Mouse (Mus musculus): ENCODE data around the gene Zdhhc24.

The Zdhhc24 gene

DNA sequence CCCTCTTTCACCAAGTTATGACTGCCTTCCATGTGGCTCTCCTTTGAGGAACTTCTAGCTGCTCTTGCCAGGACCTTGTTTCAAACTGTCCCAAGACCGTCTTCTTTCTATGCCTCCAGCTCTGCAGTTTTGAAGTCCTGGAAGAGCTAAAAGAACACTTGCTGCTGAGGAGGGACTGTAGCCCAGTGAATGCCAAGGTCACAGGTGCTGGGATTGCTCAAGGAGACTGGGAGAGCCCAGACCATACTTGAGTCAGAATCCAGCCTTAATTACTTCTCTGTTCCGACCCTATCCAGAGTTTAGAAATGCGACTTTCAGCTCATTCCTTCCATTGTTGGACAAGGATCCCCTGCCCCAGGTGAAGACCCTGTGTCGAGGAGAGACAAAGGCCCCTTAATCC lies 22.5 kb upstream of the Zdhhc24 start:
- TF ChIP-seq GATA4 (IDR thresholded peaks at IDR 0.05; ENCODE audit: insufficient replicate concordance, low read length), result no peak

DNA sequence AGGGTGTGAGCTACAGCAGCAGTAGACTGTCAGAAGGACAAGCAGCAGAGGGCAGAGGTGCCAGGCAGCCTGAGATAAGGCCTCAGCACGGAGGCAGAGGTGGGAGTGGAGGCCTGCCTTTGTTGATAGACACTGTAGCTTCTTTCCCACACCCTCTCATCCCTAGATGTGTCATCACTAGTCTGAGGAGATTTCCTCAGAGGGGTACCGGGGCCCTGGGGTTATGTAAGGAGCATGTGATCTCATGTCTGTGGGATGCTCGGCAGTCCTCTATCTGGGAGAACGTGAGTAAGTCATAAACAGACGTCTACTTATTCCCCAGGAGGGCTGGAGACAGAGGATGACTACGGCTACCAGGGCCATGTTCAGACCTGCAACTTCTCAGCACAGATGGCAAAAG lies 19.4 kb upstream of the Zdhhc24 start:
- TF ChIP-seq GATA4 (IDR thresholded peaks at IDR 0.05; ENCODE audit: insufficient replicate concordance, low read length), result no peak

DNA sequence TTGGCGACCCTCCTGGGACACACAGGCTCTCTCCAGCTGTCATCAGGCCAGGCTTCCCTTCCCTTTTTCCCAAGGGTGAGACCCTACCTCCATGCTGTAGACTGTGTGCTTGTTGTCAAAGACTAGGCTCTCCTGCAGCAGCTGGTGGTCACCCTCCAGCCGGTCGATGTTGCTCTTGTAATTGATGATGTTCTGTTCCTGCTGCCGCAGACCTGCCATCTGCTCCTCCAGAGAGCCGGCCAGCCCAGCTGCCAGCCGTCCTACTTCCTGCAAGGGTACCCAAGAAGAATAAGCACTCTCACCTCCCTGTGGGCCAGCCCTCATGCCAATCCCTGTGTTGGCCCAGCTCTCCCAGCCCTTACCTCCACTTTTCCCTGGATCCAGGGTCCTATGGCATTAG lies 15.4 kb upstream of the Zdhhc24 start:
- no peak for TF ChIP-seq GATA4 (IDR thresholded peaks at IDR 0.05; ENCODE audit: insufficient replicate concordance, low read length)

DNA sequence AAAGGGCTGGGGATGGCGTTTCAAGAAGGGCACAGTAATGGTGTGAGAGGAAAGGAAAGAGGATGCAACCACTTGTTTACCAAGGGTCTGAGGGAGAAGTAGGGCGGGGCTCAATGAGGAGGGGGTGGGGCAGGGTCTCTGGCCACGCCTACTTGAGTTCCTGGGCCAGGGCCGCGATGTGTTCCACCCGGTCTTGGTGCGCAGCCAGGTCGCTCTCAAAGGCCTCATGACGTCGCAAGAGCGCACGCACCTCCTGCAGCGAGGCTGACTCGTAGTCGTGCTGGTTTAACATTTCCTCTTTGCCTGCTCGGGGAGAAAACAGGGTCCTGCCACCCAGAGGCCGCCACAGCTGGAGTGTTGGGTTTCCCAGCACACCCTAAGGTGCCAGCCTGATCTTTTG lies 13.3 kb upstream of the Zdhhc24 start:
- TF ChIP-seq GATA4 (IDR thresholded peaks at IDR 0.05; ENCODE audit: insufficient replicate concordance, low read length), result no peak

DNA sequence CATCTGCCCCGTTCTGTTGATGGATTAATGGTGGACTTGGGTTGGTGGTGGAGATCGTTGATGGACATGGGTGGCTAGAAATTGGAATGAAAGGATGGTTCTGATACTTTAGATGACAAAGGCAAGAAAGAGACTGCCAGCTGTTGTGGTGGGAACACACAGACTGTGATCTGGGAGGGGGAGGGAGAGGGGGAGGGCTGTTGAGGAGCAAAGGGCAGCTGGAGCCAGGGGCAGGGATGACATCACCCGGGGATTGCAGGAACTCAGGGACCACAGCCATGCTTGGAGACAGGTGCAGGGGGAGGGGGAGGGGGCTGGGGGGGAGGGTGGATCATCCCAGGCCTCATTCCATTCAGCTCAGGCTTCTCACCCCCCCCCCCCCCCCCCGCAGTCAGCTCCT lies 2.2 kb upstream of the Zdhhc24 start:
- no peak for TF ChIP-seq GATA4 (IDR thresholded peaks at IDR 0.05; ENCODE audit: insufficient replicate concordance, low read length)

DNA sequence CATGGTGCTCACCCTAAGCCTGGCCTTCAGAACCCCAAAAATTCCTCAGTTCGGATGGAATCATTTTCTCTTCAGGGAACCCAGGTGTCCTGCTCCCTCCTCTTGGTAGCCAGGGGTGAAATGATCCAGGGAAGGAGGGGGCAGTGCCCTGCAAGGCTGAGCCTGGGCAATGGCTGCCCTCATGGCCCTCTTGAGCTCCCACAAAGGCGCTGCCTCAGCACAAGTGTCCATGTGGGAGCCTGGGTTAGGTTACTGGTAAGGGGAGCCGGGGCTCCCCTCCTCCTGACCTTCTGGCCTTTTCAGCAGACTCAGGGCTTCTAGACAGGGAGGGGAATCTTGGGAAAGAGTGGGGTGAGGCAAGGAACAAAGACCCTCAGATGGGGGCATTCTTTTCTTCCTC lies 1.7 kb upstream of the Zdhhc24 start:
- TF ChIP-seq GATA4 (IDR thresholded peaks at IDR 0.05; ENCODE audit: insufficient replicate concordance, low read length), result no peak

DNA sequence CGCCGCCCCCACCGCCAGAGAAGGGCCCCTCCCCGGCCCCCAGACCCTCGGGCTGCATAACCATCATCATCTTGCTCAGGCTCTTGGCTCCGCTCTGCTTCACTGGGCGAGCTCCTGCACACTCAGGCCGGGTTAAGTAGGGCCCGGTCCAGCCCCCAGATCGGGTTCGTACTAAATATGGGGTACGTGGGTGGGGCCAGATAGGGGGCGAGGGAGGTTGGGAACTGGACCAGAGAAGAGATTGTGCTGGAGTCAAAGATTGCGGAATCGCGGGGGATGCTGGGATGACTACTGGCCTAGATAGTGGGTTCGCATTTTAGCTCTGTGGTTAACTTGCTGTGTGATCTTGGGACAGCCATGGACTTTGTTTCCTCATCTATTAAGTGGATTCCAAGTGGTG lies 683 bp upstream of the Zdhhc24 start, which contains the start of gene Actn3:
Gene Actn3, minus strand, starts transcription at position 125 of the 400 bp plus-strand sequence.
- no peak for TF ChIP-seq GATA4 (IDR thresholded peaks at IDR 0.05; ENCODE audit: insufficient replicate concordance, low read length)

DNA sequence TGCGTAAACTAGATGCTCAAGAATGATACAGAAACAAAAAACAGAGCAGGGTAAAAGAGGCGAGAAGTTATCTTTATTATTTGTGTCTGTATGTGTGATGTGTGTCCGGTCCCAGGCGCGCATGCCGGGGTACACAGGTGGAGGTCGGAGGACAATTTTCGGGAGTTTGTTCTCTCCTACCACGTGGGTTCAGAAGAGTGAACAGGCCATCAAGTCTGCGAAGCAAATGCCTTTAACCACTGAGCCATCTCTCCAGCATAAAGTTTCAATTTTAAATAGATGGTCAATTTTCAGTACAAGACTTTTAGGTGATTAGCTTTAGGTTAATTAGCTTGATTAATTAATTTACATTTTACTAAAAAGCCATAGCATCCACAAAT lies 846 bp downstream of the Zdhhc24 start:
- TF ChIP-seq GATA4 (IDR thresholded peaks at IDR 0.05; ENCODE audit: insufficient replicate concordance, low read length), result no peak

DNA sequence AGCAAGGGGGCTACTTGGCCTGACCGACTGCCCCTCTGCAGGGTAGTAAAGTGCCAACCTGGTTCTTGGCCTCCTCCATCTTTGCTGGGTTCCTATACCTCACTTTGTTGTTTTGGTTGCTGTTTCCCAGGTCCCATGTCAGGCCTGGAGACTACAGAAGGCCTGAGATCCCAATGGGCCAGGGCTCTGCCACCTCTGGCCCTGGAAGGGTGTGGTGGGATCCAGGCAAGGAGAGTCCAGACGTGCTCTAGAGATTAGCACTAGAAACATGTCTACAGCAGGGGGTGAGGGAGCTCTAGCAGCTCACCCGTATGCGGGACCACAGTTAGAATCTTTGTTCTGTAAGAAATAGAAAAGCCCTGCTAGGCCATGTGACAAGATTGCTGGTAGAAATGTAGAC lies 5.5 kb downstream of the Zdhhc24 start:
- TF ChIP-seq GATA4 (IDR thresholded peaks at IDR 0.05; ENCODE audit: insufficient replicate concordance, low read length), result no peak

DNA sequence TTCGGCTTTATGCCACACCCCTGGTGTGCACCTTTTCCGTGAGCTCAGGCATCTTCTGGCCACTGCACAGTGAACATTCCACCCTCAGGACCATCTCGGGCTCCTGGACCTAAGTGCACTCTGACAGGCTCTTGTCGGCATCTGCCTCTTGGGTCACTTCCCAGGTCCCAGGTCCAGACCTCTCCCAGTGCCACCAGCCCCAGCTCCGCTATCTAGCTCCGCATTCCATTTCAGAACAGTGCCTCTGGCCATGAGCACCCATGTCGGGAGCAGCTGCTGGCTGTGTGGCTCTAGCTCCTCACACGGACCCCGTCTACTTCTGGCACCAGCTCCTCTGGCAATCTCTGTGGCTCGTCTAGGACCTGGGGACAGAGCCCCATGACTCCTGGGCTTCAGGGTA lies 11.3 kb downstream of the Zdhhc24 start:
- no peak for TF ChIP-seq GATA4 (IDR thresholded peaks at IDR 0.05; ENCODE audit: insufficient replicate concordance, low read length)

DNA sequence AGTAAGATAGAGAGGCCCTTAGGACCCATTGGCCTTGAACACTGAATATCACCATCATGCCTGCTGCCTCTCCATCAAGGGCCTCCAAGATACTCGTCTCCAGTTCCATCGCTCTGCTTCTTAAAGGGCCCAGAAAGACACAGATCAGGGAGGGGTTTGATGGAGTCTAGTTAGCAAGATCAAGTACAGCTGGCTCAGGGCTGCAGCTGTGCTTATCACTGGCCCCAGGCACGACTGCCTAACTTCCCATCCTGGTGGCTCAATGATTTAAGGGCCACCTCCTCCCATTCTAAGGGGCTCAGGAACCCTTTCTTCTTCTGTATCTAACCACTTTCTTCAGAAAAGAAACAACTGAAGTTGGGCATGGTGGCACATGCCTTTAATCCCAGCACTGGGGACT lies 13.3 kb downstream of the Zdhhc24 start:
- no peak for TF ChIP-seq GATA4 (IDR thresholded peaks at IDR 0.05; ENCODE audit: insufficient replicate concordance, low read length)

DNA sequence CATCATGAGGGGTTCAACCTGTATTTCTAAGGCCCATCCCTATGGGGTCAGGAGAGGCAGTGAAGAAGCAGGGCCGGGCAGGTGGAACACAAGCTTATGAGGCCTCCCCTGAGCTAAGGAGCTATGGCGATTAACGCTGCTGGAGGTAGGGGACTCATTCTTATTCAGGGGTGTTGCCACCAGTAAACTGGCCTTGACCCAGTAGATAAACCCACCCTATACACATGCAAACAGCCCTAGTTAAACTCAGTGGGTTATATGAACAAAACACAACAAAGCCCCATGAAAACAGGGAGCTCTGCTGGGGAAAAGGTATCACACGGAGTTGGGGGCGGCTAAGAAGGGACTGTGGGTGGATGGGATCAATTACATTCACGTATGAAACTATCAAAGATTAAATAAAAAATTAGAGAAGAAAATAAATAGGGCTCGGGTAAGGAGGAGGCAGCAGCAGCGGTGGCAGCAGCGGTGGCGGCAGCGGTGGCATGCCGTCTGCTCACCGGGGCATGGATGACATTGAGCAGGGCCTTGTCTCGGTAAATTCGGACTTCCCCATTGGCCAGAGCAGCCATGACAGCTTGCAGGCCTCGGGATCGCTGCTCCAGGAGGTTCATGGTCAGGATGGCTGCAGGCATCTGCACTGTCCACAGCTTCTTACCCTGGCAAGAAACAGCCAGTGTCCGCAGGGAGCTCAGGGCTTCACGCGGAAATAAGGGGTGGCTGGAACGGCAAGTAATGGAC lies 18.5 kb downstream of the Zdhhc24 start:
- no peak for TF ChIP-seq GATA4 (IDR thresholded peaks at IDR 0.05; ENCODE audit: insufficient replicate concordance, low read length)

DNA sequence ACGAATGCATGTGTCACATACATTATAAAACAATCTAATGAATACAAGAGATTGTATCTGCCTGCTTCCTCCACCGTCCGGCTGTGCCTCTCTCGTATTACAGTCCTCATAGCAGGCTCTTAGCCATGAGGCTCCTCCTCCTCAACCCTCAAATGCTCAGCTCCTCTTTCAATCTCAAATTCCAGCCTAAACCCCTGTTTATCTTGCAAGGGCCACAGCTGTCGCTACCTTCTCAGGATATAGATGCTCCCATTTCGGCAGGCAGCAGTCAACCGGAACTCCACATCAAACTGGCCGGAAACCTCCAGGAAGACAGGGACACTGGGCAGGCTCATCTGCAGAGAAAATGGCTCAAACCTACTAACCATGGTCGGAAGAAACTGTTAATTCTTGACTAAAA lies 20.5 kb downstream of the Zdhhc24 start:
- no peak for TF ChIP-seq GATA4 (IDR thresholded peaks at IDR 0.05; ENCODE audit: insufficient replicate concordance, low read length)

DNA sequence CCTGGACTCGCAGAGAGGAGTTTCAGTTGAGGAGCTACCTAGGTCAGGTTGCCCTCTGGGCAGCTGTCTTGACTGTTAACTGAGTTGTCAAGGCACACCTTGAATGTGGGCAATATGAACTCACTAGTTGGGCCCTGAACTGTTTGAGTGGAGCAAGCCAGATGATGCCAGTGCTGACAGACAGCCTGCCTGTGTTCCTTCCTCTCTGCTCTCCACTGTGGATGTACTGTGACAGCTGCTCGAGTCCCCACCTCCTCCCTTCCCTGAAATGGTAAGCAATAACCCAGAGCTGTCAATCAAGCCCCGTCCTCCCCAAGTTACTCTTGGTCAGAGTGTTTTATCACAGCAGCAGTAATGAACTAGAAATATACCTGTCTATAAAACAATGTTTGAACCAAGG lies 21.4 kb downstream of the Zdhhc24 start:
- TF ChIP-seq GATA4 (IDR thresholded peaks at IDR 0.05; ENCODE audit: insufficient replicate concordance, low read length), result no peak

DNA sequence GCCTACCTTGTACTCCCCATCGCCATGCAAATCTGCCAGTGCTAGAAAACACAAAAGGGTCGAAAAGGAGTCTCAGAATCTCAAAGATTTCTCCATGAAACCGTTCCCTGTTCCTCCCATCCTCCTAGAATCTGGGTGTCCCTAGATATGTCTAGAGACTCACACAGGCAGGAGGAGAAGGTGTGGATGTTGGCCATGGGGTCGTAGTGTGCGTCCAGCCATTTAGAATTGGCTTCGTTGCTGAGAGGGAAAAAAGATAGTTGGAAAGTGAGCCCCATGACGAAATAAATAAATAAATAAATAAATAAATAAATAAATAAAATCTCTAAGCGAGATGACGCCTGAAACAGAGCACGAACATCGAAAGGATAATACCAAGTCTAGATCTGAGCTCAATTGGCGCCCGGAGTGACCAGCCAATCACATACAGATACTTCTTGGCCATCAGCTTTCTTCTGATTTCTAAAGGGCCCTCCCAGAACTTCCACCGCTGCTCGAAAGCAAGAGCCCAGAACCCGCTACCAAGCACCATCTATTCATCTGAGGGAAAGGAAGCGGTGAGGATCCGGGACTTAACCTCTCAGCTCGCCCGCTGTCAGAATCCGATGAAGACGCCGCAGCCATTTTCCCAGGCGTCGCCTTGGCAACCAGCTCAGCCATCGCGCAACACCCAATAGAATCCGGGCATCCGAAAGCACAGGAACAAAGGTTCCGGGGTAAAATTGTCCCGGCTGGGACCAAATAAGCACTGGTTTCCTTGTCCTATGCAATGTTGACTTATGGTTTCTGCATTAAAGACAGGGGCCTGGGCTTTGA lies 27.7 kb downstream of the Zdhhc24 start, which contains the start of gene Bbs1:
Gene Bbs1, minus strand, starts transcription at position 650 of the 816 bp plus-strand sequence.
- no peak for TF ChIP-seq GATA4 (IDR thresholded peaks at IDR 0.05; ENCODE audit: insufficient replicate concordance, low read length)

DNA sequence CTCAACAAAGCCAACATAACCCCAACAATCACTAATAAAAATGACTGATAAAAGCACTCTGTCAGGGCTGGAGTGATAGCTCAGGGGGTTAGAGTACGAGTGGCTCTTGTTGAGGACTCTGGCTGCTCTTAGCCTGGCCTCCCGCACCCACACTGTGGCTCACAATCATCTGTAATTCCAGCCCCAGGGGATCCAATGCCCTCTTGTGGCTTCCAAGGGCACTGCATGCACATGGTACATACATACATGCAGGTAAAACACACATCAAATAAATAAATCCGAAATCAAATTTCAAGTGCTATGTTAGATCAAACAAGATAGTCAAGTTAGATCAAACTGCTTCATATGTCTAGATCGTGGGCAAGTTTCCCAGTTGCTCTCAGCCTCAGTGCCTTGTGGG lies 29.6 kb downstream of the Zdhhc24 start:
- TF ChIP-seq GATA4 (IDR thresholded peaks at IDR 0.05; ENCODE audit: insufficient replicate concordance, low read length), result no peak
